Mouse (Mus musculus) spleen, postnatal 14 days (tissue): ENCODE measurements around the gene Samd11.
A peak's percentile ranks its signal among the peaks of the same experiment; 100 is the strongest.

ENCODE experiments used
- DNase-seq, 2 experiments: peaks; one replicate each; pipeline ENCODE4 v3.0.0; 2021 to 2022; ENCODE audit warnings: low spot score in 2 of 2

Gene Samd11

DNA sequence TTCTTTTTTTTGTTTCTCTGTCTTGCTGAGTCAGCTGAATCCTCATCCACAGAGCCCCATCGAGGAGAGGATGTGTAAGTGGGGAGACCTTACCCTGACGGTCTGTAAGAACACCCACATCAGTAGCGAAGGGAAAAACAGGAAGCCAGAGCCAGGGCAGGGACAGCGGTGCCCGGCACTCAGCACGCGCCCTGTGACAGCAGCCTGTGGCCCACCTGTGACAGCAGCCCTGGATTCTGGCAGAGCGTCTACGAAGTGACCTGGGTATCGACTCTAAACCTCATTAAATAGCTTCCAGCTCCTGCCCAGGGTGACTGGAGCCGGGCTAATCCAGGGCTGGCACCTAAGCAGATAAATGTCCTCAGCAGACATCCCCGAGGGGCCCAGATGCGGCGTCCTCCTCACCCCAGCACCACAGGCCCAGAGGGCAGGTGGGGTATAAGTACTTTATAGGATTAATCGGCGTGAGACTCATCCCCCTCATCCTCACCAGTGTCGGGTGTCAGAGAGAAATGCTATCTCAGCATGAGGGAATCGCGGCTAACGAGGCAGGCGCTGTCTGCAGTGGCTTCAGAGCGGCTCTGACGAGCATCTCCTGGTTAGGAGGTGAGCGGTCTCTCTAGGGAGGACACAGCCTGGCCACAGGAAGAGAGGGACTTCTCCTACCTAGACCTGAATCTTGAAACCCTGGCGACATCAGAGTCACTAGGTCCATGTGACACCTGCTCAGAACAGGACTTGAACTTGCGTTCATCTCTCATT is at the start of gene Samd11:
TSS of gene Samd11 (minus strand) at position 580 of the 762 bp plus-strand sequence.
- no peak for DNase-seq

DNA sequence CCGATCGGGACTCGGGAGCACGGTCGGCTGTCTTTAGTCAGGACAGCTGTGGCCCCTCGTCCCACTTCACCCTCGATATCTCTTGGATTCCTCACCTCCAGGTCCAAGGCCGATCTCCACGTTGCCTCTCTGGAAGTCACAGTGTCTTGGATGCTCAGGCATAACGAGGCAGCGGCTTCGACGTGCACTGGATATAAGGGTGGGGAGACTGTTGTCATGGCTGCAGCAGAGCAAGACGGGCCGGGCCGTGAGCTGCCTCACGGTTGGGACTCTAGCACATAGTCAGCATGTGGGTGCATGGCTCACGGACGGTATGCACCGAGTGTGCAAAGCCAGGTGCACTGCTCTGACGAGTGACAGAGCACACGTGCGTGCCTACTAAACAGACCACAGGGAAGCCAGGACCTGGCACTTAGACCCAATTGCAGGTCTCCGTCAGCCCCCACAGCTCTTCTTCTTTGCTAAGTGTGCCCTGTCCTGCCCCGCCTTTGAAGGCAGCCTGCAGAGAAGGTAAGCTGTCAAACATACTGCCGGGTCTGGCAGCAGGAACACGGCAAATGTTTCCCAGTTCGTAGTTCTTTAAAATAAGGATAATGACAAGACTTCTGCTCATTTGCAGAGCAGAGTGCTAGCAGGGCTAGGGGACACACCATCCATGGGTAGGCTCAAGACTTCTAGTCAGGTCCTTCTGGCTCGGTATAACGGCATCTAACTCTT is 938 bp downstream of the Samd11 start:
- DNase-seq: peak; percentile 28 to 44

DNA sequence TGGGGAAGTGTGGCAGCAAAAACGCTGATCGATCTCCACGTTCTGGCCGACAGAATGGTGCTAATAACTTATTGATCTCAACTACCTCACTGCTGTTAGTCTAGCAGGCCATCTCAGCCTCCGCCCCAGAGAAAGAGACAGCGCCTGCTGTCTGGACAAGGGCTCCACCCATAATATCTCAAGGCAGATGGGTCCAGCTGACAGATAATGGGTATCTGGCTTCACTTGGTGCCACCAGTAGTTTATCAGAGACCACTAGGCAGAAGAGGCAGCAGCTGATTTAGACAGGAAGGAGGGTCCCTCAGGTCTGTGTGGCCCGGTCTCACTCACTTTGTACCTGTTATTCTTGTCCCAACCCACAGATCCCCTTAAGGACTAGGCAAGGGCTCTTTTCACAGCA is 2.4 kb downstream of the Samd11 start:
- DNase-seq: no peak

DNA sequence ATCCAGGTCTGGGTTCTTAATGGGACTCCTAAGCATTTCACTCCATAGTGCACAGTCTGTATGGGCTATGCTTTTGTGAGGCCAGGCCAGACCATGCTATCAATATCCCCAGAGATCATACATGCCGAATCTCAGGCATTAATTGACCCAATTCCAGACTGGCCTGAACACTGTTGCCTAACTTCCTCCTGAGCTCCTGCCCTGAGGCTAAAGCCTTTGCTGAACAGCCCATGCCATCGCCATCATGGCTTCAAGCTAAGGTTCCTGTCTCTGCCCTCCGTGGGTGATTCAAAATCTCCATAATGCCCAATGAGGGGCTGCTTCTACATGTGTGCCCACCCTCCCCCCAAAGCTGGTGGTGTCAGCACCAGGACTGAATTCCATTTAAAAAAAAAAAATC is 2.8 kb downstream of the Samd11 start:
- DNase-seq: no peak

DNA sequence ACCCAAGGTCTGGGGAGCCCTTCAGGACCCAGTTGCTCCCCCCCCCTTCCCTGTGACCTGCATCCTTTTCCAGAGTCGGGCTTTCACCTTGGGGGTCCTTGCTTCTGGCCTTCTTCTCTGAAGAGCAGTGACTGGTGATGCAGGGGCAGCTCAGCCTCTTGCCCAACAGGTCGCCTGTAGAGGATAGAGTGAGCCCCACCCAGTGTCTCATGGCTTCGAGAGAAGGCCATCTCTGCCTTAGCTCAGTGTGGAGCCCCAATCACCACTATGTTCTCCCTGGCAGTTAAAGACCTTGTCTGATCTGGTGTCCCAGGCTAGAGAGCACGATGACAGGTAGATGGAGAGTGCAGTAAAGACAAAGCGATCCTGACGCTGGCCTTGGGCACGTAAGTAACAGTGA is 3.3 kb downstream of the Samd11 start:
- DNase-seq: no peak

DNA sequence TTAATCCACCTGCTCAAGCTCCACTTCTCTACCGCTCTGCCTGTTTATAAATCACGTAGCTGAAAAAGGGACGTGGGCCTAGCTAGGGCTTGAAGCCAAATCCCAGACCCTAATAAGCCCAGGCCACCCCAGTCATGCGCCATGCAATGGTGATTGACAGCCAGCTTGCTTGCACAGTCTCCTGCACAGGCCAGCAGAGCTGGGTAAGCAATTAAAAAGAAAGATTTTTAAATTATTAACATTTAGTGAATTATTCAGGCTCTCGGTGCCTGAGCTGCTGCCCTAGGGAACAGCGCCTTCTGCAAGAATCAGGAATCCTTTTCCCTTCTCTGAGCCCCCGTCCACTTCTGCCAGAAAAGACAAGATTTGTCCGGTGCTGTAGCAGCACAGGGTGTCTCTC is 4.4 kb downstream of the Samd11 start:
- DNase-seq: no peak

DNA sequence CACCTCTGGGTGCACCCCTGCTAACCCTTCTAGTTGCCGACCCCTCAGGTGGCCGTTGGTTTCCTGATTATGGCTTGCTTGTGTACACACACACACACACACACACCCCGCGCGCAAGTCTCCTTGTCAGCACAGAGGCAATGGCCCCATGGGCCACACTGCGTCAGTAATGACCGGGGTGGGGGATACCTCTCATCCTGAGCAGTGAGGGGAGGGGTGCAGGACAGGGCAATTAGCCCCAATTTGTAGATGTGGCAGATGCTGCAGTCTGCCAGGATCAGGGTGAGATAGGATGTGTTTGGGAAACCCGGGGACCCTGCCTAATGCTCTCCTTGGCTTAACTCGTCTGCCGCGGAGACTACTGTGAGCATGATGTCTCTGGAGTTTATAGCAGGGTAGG is 5.9 kb downstream of the Samd11 start:
- no peak for DNase-seq

DNA sequence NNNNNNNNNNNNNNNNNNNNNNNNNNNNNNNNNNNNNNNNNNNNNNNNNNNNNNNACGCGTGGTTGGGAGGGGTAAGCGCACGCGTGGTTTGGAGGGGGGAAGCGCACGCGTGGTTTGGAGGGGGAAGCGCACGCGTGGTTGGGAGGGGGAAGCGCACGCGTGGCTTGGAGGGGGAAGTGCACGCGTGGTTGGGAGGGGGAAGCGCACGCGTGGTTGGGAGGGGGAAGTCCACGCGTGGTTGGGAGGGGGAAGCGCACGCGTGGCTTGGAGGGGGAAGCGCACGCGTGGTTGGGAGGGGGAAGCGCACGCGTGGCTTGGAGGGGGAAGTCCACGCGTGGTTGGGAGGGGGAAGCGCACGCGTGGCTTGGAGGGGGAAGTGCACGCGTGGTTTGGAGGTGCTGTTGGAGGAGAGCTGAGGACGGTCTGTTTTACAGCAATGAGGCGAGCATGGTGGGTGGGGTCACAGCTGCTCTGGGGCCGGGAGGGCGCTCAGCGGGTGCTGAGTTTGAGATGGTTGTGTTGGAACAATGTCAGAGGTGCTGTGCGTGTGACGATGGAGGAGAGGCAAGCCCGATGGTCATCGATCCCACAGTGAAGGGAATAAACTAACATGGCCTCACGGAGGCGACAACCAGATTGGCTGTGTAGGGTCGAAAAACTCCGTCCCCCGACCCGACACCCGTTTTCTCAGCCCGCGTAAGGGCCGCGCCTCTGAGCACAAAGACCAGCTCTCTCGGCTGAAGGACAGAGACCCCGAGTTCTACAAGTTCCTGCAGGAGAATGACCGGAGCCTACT is 18.6 kb downstream of the Samd11 start:
- DNase-seq: no peak

- DNase-seq: peak; percentile 85 to 89
These were observed 19.5 kb downstream of the Samd11 start, which contains the start of gene Noc2l for GRCm38 (mm10) chr4:156235808-156236533. Gene Noc2l, plus strand, starts transcription at chr4:156236010.

- no peak for DNase-seq
These were observed 20.1 kb downstream of the Samd11 start for GRCm38 (mm10) chr4:156235360-156235770.

- peak; percentile 60 to 74 for DNase-seq
These were observed 20.7 kb downstream of the Samd11 start, which contains the start of gene Plekhn1 for GRCm38 (mm10) chr4:156234701-156235213. Gene Plekhn1, minus strand, starts transcription at chr4:156234857.

GRCm38 (mm10) chr4:156234021-156234501 is 21.4 kb downstream of the Samd11 start:
- DNase-seq: no peak

- no peak for DNase-seq
These were observed 26.9 kb downstream of the Samd11 start for GRCm38 (mm10) chr4:156228393-156229024.

- DNase-seq: no peak
These were observed 27.6 kb downstream of the Samd11 start for GRCm38 (mm10) chr4:156227752-156228392.

DNA sequence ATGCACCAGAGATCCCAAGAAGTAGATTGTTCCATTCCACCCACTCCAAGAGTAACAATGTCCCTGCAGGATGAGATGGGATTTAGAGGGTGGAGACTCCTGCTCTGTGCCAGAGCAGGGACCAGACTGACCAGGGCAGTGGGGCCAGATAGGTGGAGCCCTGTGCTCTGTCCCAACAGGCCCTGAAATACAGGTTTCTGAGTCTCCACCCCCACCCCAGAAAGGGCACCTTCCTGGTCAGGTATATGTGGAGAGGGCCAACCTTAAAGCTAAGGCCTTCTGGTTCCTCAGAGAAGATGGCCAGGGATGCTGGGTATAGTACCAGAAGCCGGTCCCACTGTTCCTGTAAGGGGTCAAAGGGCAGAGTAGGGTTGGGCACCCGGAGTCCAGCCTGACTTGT is 31.2 kb downstream of the Samd11 start:
- no peak for DNase-seq

GRCm38 (mm10) chr4:156219936-156220335 is 35.5 kb downstream of the Samd11 start:
- DNase-seq: no peak

DNA sequence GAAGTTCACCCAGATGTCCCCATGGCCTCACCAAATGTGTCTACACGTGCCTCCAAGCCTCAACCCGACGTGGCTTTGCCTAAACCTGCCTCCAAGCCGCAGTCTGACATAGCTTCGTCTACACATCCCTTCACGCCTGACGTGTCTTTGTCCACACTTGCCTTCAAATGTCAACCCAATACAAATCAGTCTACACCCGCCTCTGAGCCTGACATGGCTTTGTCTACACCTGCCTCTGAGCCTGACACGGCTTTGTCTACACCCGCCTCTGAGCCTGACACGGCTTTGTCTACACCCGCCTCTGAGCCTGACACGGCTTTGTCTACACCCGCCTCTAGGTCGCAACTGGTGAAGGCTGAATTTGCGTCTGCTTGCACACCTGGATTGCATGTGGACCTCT is 37.6 kb downstream of the Samd11 start:
- no peak for DNase-seq

- DNase-seq: no peak
These were observed 38.3 kb downstream of the Samd11 start for GRCm38 (mm10) chr4:156217022-156217669.

DNA sequence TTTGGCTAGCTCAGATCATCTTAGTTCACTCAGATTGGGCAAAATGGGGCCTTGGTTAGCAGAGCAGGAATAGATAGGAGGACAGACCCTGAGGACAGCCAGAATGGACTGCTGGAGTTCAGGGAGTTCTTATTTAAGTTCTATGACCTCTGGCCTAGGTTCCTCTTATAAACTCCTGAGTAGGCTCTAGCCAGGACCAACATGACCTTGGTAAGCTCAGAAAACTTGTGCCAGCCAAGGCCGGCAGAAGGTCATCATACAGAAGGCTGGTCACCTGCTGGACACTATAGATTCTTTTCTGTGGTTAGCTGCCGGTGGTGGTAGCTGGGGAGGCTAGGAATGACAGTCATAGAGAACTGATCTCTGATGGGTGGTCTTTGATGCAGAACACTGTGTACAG is 39.3 kb downstream of the Samd11 start:
- DNase-seq: no peak

DNA sequence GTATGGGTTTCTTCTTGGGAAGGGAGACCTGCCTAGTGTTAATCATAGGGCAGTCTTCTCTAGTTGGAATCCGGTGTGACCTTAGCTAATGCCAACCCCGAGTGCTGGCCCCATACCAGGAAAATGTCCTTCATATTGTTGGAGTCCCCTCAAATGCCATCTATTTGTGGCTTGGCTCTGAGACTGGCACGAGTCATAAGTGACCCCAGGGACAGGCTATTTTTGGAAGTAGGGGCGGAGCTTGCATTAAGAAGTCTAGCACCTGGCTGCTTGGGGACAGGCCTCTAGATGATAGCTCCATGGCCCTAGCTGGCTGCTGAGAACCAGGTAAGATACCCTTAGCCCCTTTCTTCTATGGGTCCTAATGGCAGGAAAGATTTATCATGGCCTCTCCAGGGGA is 39.8 kb downstream of the Samd11 start, which contains the start of gene Perm1:
TSS of gene Perm1 (plus strand) at position 220 of the 400 bp plus-strand sequence.
- no peak for DNase-seq
